Mouse (Mus musculus) lung, adult 2 months (tissue): ENCODE data around the gene Map4k2. TPM values are rescaled to one million over a fixed set of nuclear protein-coding genes. Genes with fewer than 3 reads are reported as not detected.
"Not testable (repeated sequence)": the region's sequence is repeated elsewhere in the genome, so short reads cannot be mapped to it uniquely, and the experiment has no call there.

Experiments used
- DNase-seq: peaks from one replicate; pipeline ENCODE4 v3.0.0; 2022
- H3K4me1 ChIP-seq: fragments of 200-500 bp; 2 replicates; pipeline ENCODE4 v1.6.1; 2011; ENCODE audit warnings: low read length; ENCODE audit not compliant: control insufficient read depth, insufficient read depth
- H3K4me3 ChIP-seq: fragments of 200-500 bp; replicated peaks from 2 replicates; pipeline ENCODE3; 2011; ENCODE audit warnings: low read depth, mild to moderate bottlenecking, control low read depth, low read length; ENCODE audit errors: extremely low read depth
- CTCF ChIP-seq: fragments of 200-500 bp; IDR thresholded peaks from 2 replicates; pipeline ENCODE4 v1.5.1; 2011; ENCODE audit warnings: mild to moderate bottlenecking, low read length, control low read depth; ENCODE audit not compliant: insufficient read depth
- POLR2A ChIP-seq: fragments of 200-500 bp; IDR thresholded peaks from 2 replicates; pipeline ENCODE4 v1.6.1; 2011; ENCODE audit warnings: low read depth, mild to moderate bottlenecking, control low read depth, low read length, borderline replicate concordance; ENCODE audit errors: extremely low read depth
- WGBS: fragments of 180-500 bp; shearing (Covaris S2); methylation state at CpG from one replicate; pipeline ENCODE4 v1.1.7; 2018; 5-methylcytosine and 5-hydroxymethylcytosine counted together
- polyA plus RNA-seq: library from polyadenylated mRNA; depleted of rRNA; stranded (reverse); fragments of >200 nt; gene quantifications from 2 replicates; pipeline ENCODE4 v1.2.3, GENCODE M21; 2012

Map4k2 gene
- polyA plus RNA-seq, 1 experiment, result 303 TPM

- TF ChIP-seq CTCF, result no peak
- no peak for TF ChIP-seq POLR2A
- DNase-seq, result no peak
- Histone ChIP-seq H3K4me1 (peaks cover 38% of the 10 kb centered on the region), H3K4me3 (no peak overlapping the region)
- 61% methylated on average over 6 of the region's 6 CpGs for WGBS
Measured at GRCm38 (mm10) chr19:6303831-6304230, 37.1 kb upstream of the Map4k2 start.

- H3K4me3 ChIP-seq, result no peak overlapping the region
- no peak for TF ChIP-seq POLR2A
- TF ChIP-seq CTCF, result peak; percentile 93
- DNase-seq, result peak; percentile 91
- peaks cover 27% of the 10 kb centered on the region for H3K4me1 ChIP-seq
- WGBS, result 15% methylated on average over 5 of the region's 5 CpGs
Measured at GRCm38 (mm10) chr19:6304787-6305516, 36.0 kb upstream of the Map4k2 start.

GRCm38 (mm10) chr19:6305517-6306115 is 35.3 kb upstream of the Map4k2 start:
- no peak overlapping the region for H3K4me3 ChIP-seq
- H3K4me1 ChIP-seq, result peaks cover 25% of the 10 kb centered on the region
- WGBS, result 59% methylated on average over 8 of the region's 8 CpGs
- TF ChIP-seq CTCF (no peak), POLR2A (no peak)
- no peak for DNase-seq

GRCm38 (mm10) chr19:6306137-6306551 is 34.8 kb upstream of the Map4k2 start, which contains the start of gene Cdc42bpg:
Cdc42bpg (plus strand) TSS chr19:6306456.
- 2% methylated on average over 36 of the region's 38 CpGs for WGBS
- peak within 1 kb of the TSS; percentile 93 for H3K4me3 ChIP-seq
- peaks cover 25% of the 10 kb centered on the region for H3K4me1 ChIP-seq
- peak; percentile 90 for DNase-seq
- TF ChIP-seq CTCF (no peak), POLR2A (0 out of 2 replicates have a peak, but pooled peaks have one; percentile 10)

- WGBS, result under 1% methylated on average over 33 of the region's 34 CpGs
- TF ChIP-seq CTCF (peak; percentile 57), POLR2A (peak; percentile 25; the same call in 1 of the 2 replicates)
- peaks cover 22% of the 10 kb centered on the region for H3K4me1 ChIP-seq
- peak overlapping the region; percentile 93 for H3K4me3 ChIP-seq
- DNase-seq, result peak; percentile 89
Measured at GRCm38 (mm10) chr19:6306586-6306985, 34.3 kb upstream of the Map4k2 start.

GRCm38 (mm10) chr19:6307733-6308531 is 33.0 kb upstream of the Map4k2 start:
- TF ChIP-seq POLR2A (peak; percentile 35; the same call in 1 of the 2 replicates), CTCF (no peak)
- WGBS, result 69% methylated on average over 9 of the region's 9 CpGs
- DNase-seq, result peak; percentile 71
- peak overlapping the region; percentile 2 for H3K4me3 ChIP-seq
- peaks cover 13% of the 10 kb centered on the region for H3K4me1 ChIP-seq

GRCm38 (mm10) chr19:6310181-6310580 is 30.8 kb upstream of the Map4k2 start:
- Histone ChIP-seq H3K4me1 (peaks cover 4% of the 10 kb centered on the region; the same call in 1 of the 2 replicates), H3K4me3 (no peak overlapping the region)
- no peak for DNase-seq
- TF ChIP-seq CTCF, result no peak
- TF ChIP-seq POLR2A, result no peak
- WGBS, result 85% methylated on average over 5 of the region's 5 CpGs

GRCm38 (mm10) chr19:6311783-6312182 is 29.2 kb upstream of the Map4k2 start:
- not testable (repeated sequence) for DNase-seq, H3K4me3 ChIP-seq, H3K4me1 ChIP-seq
- WGBS, result 82% methylated on average over 3 of the region's 3 CpGs

- WGBS, result 84% methylated on average over 8 of the region's 8 CpGs
- DNase-seq, result no peak
- Histone ChIP-seq H3K4me3 (no peak overlapping the region), H3K4me1 (no peaks in the 10 kb centered on the region)
- TF ChIP-seq POLR2A, result no peak
- no peak for TF ChIP-seq CTCF
Measured at GRCm38 (mm10) chr19:6313796-6314195, 27.1 kb upstream of the Map4k2 start.
